Mouse (Mus musculus) intestine, embryonic 14.5 days (tissue): ENCODE results near the gene Hhatl. TPM values are rescaled to one million over a fixed set of nuclear protein-coding genes. Genes with fewer than 3 reads are reported as not detected.
A peak's percentile ranks its signal among the peaks of the same experiment; 100 is the strongest.

ENCODE experiments used
- ATAC-seq: fragments of 200-750 bp; cut with Nextera tagmentation; replicated peaks from 2 replicates; pipeline ENCODE4 v1.8.0; 2017; ENCODE audit warnings: low read depth, moderate number of reproducible peaks, moderate TSS enrichment, moderate library complexity; ENCODE audit not compliant: low FRiP score, low TSS enrichment
- DNase-seq: peaks from one replicate; pipeline ENCODE4 v3.0.0-alpha.2; 2018; ENCODE audit warnings: low spot score
- H3K27ac ChIP-seq: fragments of 300-500 bp; sonication (generic); 2 replicates; pipeline ENCODE4 v1.5.1; 2014; ENCODE audit warnings: low read depth, mild to moderate bottlenecking, control low read depth
- H3K27me3 ChIP-seq: fragments of 300-500 bp; sonication (generic); replicated peaks from 2 replicates; pipeline ENCODE4 v1.6.1; 2014; ENCODE audit warnings: low read length, control low read depth; ENCODE audit not compliant: control insufficient read depth, insufficient read depth
- H3K36me3 ChIP-seq: fragments of 300-500 bp; sonication (generic); 2 replicates; pipeline ENCODE4 v1.6.1; 2014; ENCODE audit warnings: low read length, control low read depth; ENCODE audit not compliant: control insufficient read depth, insufficient read depth
- H3K4me1 ChIP-seq: fragments of 300-500 bp; sonication (generic); replicated peaks from 2 replicates; pipeline ENCODE4 v1.6.1; 2014; ENCODE audit warnings: low read length, control low read depth, mixed read lengths; ENCODE audit not compliant: control insufficient read depth, insufficient read depth
- H3K4me2 ChIP-seq: fragments of 300-500 bp; sonication (generic); 2 replicates; pipeline ENCODE4 v1.6.1; 2014; ENCODE audit warnings: low read length
- H3K4me3 ChIP-seq: fragments of 300-500 bp; sonication (generic); 2 replicates; pipeline ENCODE4 v1.5.1; 2014; ENCODE audit warnings: low read depth, low read length, control low read depth, mixed read lengths
- H3K9ac ChIP-seq: fragments of 300-500 bp; sonication (generic); 2 replicates; pipeline ENCODE4 v1.6.1; 2014; ENCODE audit warnings: mild to moderate bottlenecking, low read length
- H3K9me3 ChIP-seq: fragments of 300-500 bp; sonication (generic); 2 replicates; pipeline ENCODE4 v1.6.1; 2016; ENCODE audit warnings: low read length, control low read depth; ENCODE audit not compliant: control insufficient read depth
- WGBS: fragments of 180-500 bp; shearing (Covaris S2); extraction: QIAGEN DNeasy Blood & Tissue Kit; methylation state at CpG from one replicate; pipeline ENCODE4 v1.1.7; 2014; 5-methylcytosine and 5-hydroxymethylcytosine counted together
- polyA plus RNA-seq: library from polyadenylated mRNA; unstranded; fragments of >200 nt; fragmentation: Nextera tagmentation; extraction: Ambion mirVana; gene quantifications from 2 replicates; pipeline ENCODE4 v1.2.1, GENCODE M21; 2014

Gene Hhatl
- 2.0 and 2.4 TPM in 2 replicates for polyA plus RNA-seq

- ATAC-seq, result no peak
- no peak within 1 kb of the TSS for H3K27ac ChIP-seq
- H3K4me3 ChIP-seq, result no peak within 1 kb of the TSS
- no peak for DNase-seq
- no peaks in the 10 kb centered on the region for H3K27me3 ChIP-seq
- H3K4me1 ChIP-seq, result peaks cover 4% of the 10 kb centered on the region; the same call in 1 of the 2 replicates
- no peaks in the 10 kb centered on the region for H3K36me3 ChIP-seq
- 56% methylated on average over 22 of the region's 24 CpGs for WGBS
- no peaks in the 10 kb centered on the region for H3K9me3 ChIP-seq
- H3K9ac ChIP-seq, result no peak within 1 kb of the TSS
- H3K4me2 ChIP-seq, result no peak within 1 kb of the TSS
Observed at GRCm38 (mm10) chr9:121791757-121792521, at the start of gene Hhatl. Hhatl (minus strand) TSS chr9:121792507.

GRCm38 (mm10) chr9:121839622-121839965, 47.3 kb upstream of the Hhatl start:
- DNase-seq, result no peak
- no peak overlapping the region for H3K27ac ChIP-seq
- WGBS, result 32% methylated on average over 7 of the region's 7 CpGs
- H3K4me2 ChIP-seq, result peak overlapping the region; percentile 75
- H3K27me3 ChIP-seq, result no peaks in the 10 kb centered on the region
- 0 out of 2 replicates have a peak, but pooled peaks have one; percentile 10 for ATAC-seq
- no peaks in the 10 kb centered on the region for H3K36me3 ChIP-seq
- H3K9me3 ChIP-seq, result no peaks in the 10 kb centered on the region
- no peaks in the 10 kb centered on the region for H3K4me1 ChIP-seq
- peak overlapping the region; percentile 38; the same call in 1 of the 2 replicates for H3K9ac ChIP-seq
- peak overlapping the region; percentile 44 for H3K4me3 ChIP-seq

- WGBS, result 5% methylated on average over 61 of the region's 61 CpGs
- peak within 1 kb of the TSS; percentile 44 for H3K4me3 ChIP-seq
- H3K27me3 ChIP-seq, result no peaks in the 10 kb centered on the region
- H3K9ac ChIP-seq, result peak within 1 kb of the TSS; percentile 38; the same call in 1 of the 2 replicates
- H3K4me2 ChIP-seq, result peak within 1 kb of the TSS; percentile 75
- no peak within 1 kb of the TSS for H3K27ac ChIP-seq
- DNase-seq, result peak; percentile 92
- H3K9me3 ChIP-seq, result no peaks in the 10 kb centered on the region
- peak; percentile 82 for ATAC-seq
- no peaks in the 10 kb centered on the region for H3K36me3 ChIP-seq
- H3K4me1 ChIP-seq, result no peaks in the 10 kb centered on the region
Observed at GRCm38 (mm10) chr9:121838829-121839621, 46.7 kb upstream of the Hhatl start, which contains the start of gene Ccdc13. Ccdc13 (minus strand) TSS chr9:121839461.

- H3K4me3 ChIP-seq, result no peak overlapping the region
- ATAC-seq (no peak), DNase-seq (no peak)
- 90% methylated on average over 6 of the region's 6 CpGs for WGBS
- H3K27me3 ChIP-seq, result no peaks in the 10 kb centered on the region
- no peak overlapping the region for H3K4me2 ChIP-seq
- no peaks in the 10 kb centered on the region for H3K4me1 ChIP-seq
- H3K27ac ChIP-seq, result no peak overlapping the region
- no peaks in the 10 kb centered on the region for H3K9me3 ChIP-seq
- H3K36me3 ChIP-seq, result no peaks in the 10 kb centered on the region
- H3K9ac ChIP-seq, result no peak overlapping the region
Observed at GRCm38 (mm10) chr9:121838008-121838407, 45.7 kb upstream of the Hhatl start.

GRCm38 (mm10) chr9:121833825-121834224, 41.5 kb upstream of the Hhatl start:
- Histone ChIP-seq H3K4me1 (no peaks in the 10 kb centered on the region), H3K36me3 (no peaks in the 10 kb centered on the region), H3K4me2 (no peak overlapping the region), H3K9me3 (no peaks in the 10 kb centered on the region), H3K27ac (no peak overlapping the region), H3K27me3 (no peaks in the 10 kb centered on the region), H3K4me3 (no peak overlapping the region), H3K9ac (no peak overlapping the region)
- ATAC-seq (no peak), DNase-seq (no peak)
- WGBS, result 77% methylated on average over 11 of the region's 11 CpGs

GRCm38 (mm10) chr9:121830956-121831293, 38.6 kb upstream of the Hhatl start:
- WGBS, result 30% methylated on average over 6 of the region's 6 CpGs
- Histone ChIP-seq H3K9ac (no peak overlapping the region), H3K4me1 (no peaks in the 10 kb centered on the region), H3K4me3 (no peak overlapping the region), H3K9me3 (no peaks in the 10 kb centered on the region), H3K27ac (no peak overlapping the region), H3K27me3 (no peaks in the 10 kb centered on the region), H3K36me3 (no peaks in the 10 kb centered on the region), H3K4me2 (no peak overlapping the region)
- DNase-seq (peak; percentile 93), ATAC-seq (0 out of 2 replicates have a peak, but pooled peaks have one; percentile 14)

GRCm38 (mm10) chr9:121830243-121830955, 38.1 kb upstream of the Hhatl start:
- Histone ChIP-seq H3K9ac (no peak overlapping the region), H3K27me3 (no peaks in the 10 kb centered on the region), H3K4me2 (no peak overlapping the region), H3K4me3 (no peak overlapping the region), H3K36me3 (no peaks in the 10 kb centered on the region), H3K4me1 (no peaks in the 10 kb centered on the region), H3K27ac (no peak overlapping the region), H3K9me3 (no peaks in the 10 kb centered on the region)
- ATAC-seq (no peak), DNase-seq (peak; percentile 63)
- 77% methylated on average over 6 of the region's 6 CpGs for WGBS

- H3K4me1 ChIP-seq, result no peaks in the 10 kb centered on the region
- 54% methylated on average over 7 of the region's 7 CpGs for WGBS
- H3K27ac ChIP-seq, result no peak overlapping the region
- H3K4me3 ChIP-seq, result no peak overlapping the region
- H3K9ac ChIP-seq, result no peak overlapping the region
- no peak overlapping the region for H3K4me2 ChIP-seq
- H3K27me3 ChIP-seq, result no peaks in the 10 kb centered on the region
- H3K9me3 ChIP-seq, result no peaks in the 10 kb centered on the region
- DNase-seq (no peak), ATAC-seq (no peak)
- H3K36me3 ChIP-seq, result no peaks in the 10 kb centered on the region
Observed at GRCm38 (mm10) chr9:121829270-121829992, 37.1 kb upstream of the Hhatl start.
